Mouse (Mus musculus) thymus, adult 18-20 months (tissue): ENCODE measurements around the gene Atg14.
"Not testable (repeated sequence)": the region's sequence is repeated elsewhere in the genome, so short reads cannot be mapped to it uniquely, and the experiment has no call there.

Source experiments
- DNase-seq, 2 experiments: peaks; one replicate each; pipeline ENCODE4 v3.0.0; 2022; ENCODE audit warnings: mixed read lengths in 2 of 2

The Atg14 gene

GRCm38 (mm10) chr14:47570549-47570948 lies at the start of gene Atg14:
Atg14 (minus strand) TSS chr14:47570649.
- not testable (repeated sequence) for DNase-seq

GRCm38 (mm10) chr14:47618891-47619290 lies 48.4 kb upstream of the Atg14 start:
- DNase-seq = no peak

GRCm38 (mm10) chr14:47613254-47613653 lies 42.8 kb upstream of the Atg14 start:
- DNase-seq = no peak

- DNase-seq = peak; percentile 26 to 38
Observed at GRCm38 (mm10) chr14:47597942-47598388, 27.5 kb upstream of the Atg14 start.

- DNase-seq = no peak
Observed at GRCm38 (mm10) chr14:47594426-47595103, 24.1 kb upstream of the Atg14 start.

- DNase-seq = no peak
Observed at GRCm38 (mm10) chr14:47590391-47590975, 20.0 kb upstream of the Atg14 start.

GRCm38 (mm10) chr14:47589444-47589843 lies 19.0 kb upstream of the Atg14 start:
- no peak for DNase-seq

- DNase-seq = no peak
Observed at GRCm38 (mm10) chr14:47584346-47584745, 13.9 kb upstream of the Atg14 start.

- DNase-seq = no peak
Observed at GRCm38 (mm10) chr14:47581681-47582080, 11.2 kb upstream of the Atg14 start.

- no peak for DNase-seq
Observed at GRCm38 (mm10) chr14:47581280-47581679, 10.8 kb upstream of the Atg14 start.

GRCm38 (mm10) chr14:47578086-47578485 lies 7.6 kb upstream of the Atg14 start:
- no peak for DNase-seq

- no peak for DNase-seq
Observed at GRCm38 (mm10) chr14:47576687-47577086, 6.2 kb upstream of the Atg14 start.

GRCm38 (mm10) chr14:47574721-47575120 lies 4.3 kb upstream of the Atg14 start:
- DNase-seq = no peak

- no peak for DNase-seq
Observed at GRCm38 (mm10) chr14:47572707-47573106, 2.3 kb upstream of the Atg14 start.

GRCm38 (mm10) chr14:47567962-47568652 lies 2.3 kb downstream of the Atg14 start:
- peak; percentile 68 to 69 for DNase-seq

GRCm38 (mm10) chr14:47563106-47563505 lies 7.3 kb downstream of the Atg14 start:
- no peak for DNase-seq

GRCm38 (mm10) chr14:47562530-47562929 lies 7.9 kb downstream of the Atg14 start:
- no peak for DNase-seq

- no peak for DNase-seq
Observed at GRCm38 (mm10) chr14:47560714-47561113, 9.7 kb downstream of the Atg14 start.

GRCm38 (mm10) chr14:47555225-47555624 lies 15.2 kb downstream of the Atg14 start:
- no peak for DNase-seq

GRCm38 (mm10) chr14:47554236-47554635 lies 16.2 kb downstream of the Atg14 start:
- no peak for DNase-seq

- DNase-seq = no peak
Observed at GRCm38 (mm10) chr14:47553380-47553779, 17.1 kb downstream of the Atg14 start.

- no peak for DNase-seq
Observed at GRCm38 (mm10) chr14:47551668-47552067, 18.8 kb downstream of the Atg14 start.

GRCm38 (mm10) chr14:47544877-47545276 lies 25.6 kb downstream of the Atg14 start:
- no peak for DNase-seq

- DNase-seq = no peak
Observed at GRCm38 (mm10) chr14:47544286-47544685, 26.2 kb downstream of the Atg14 start.
